Mouse (Mus musculus) forebrain, embryonic 15.5 days (tissue): ENCODE measurements at regions not wholly inside any gene's neighbourhood (a gene's known extent, or its start where the extent isn't known, plus 50 kb on each side); places are given as distances from the start of the nearest gene placed in this dataset.
"Not testable (repeated sequence)": the region's sequence is repeated elsewhere in the genome, so short reads cannot be mapped to it uniquely, and the experiment has no call there.

Source experiments
- ATAC-seq: fragments of 200-750 bp; cut with Nextera tagmentation; replicated peaks from 2 replicates; pipeline ENCODE4 v1.8.0; 2017; ENCODE audit warnings: mild to moderate bottlenecking, moderate TSS enrichment, moderate library complexity
- H3K27ac ChIP-seq: fragments of 300-500 bp; sonication (generic); replicated peaks from 2 replicates; pipeline ENCODE4 v1.5.1; 2015; ENCODE audit warnings: mild to moderate bottlenecking, inconsistent platforms
- H3K27me3 ChIP-seq: fragments of 300-500 bp; sonication (generic); 2 replicates; pipeline ENCODE4 v1.6.1; 2015; ENCODE audit warnings: inconsistent platforms
- H3K36me3 ChIP-seq: fragments of 300-500 bp; sonication (generic); 2 replicates; pipeline ENCODE4 v1.6.1; 2015; ENCODE audit warnings: mild to moderate bottlenecking, inconsistent platforms
- H3K4me1 ChIP-seq: fragments of 300-500 bp; sonication (generic); 2 replicates; pipeline ENCODE4 v1.6.1; 2015; ENCODE audit warnings: inconsistent platforms
- H3K4me2 ChIP-seq: fragments of 300-500 bp; sonication (generic); replicated peaks from 2 replicates; pipeline ENCODE4 v1.6.1; 2015; ENCODE audit warnings: mild to moderate bottlenecking, inconsistent platforms
- H3K4me3 ChIP-seq: fragments of 300-500 bp; sonication (generic); 2 replicates; pipeline ENCODE4 v1.5.1; 2015; ENCODE audit warnings: mild to moderate bottlenecking, inconsistent platforms
- H3K9ac ChIP-seq: fragments of 300-500 bp; sonication (generic); replicated peaks from 2 replicates; pipeline ENCODE4 v1.6.1; 2015; ENCODE audit warnings: mild to moderate bottlenecking, inconsistent platforms
- H3K9me3 ChIP-seq: fragments of 300-500 bp; sonication (generic); 2 replicates; pipeline ENCODE4 v1.6.1; 2016; ENCODE audit warnings: inconsistent platforms
- WGBS: fragments of 180-500 bp; shearing (Covaris S2); methylation state at CpG from one replicate; pipeline ENCODE4 v1.1.7; 2015; ENCODE audit warnings: mixed read lengths; 5-methylcytosine and 5-hydroxymethylcytosine counted together

GRCm38 (mm10) chr12:29050516-29051251, 299.1 kb downstream of the Eipr1 start:
- Histone ChIP-seq H3K4me3 (no peak overlapping the region), H3K4me2 (no peak overlapping the region), H3K4me1 (peaks cover 26% of the 10 kb centered on the region), H3K27me3 (no peaks in the 10 kb centered on the region), H3K36me3 (no peaks in the 10 kb centered on the region), H3K9ac (no peak overlapping the region), H3K9me3 (no peaks in the 10 kb centered on the region), H3K27ac (no peak overlapping the region; the same call in 1 of the 2 replicates)
- 0 out of 2 replicates have a peak, but pooled peaks have one; percentile 23 for ATAC-seq
- 61% methylated on average over 8 of the region's 8 CpGs for WGBS

- no peak overlapping the region for H3K9ac ChIP-seq
- H3K9me3 ChIP-seq, result no peaks in the 10 kb centered on the region
- peak; percentile 75 for ATAC-seq
- no peaks in the 10 kb centered on the region for H3K27me3 ChIP-seq
- 16% methylated on average over 7 of the region's 7 CpGs for WGBS
- no peak overlapping the region for H3K4me2 ChIP-seq
- peaks cover 23% of the 10 kb centered on the region for H3K4me1 ChIP-seq
- H3K4me3 ChIP-seq, result no peak overlapping the region
- H3K36me3 ChIP-seq, result no peaks in the 10 kb centered on the region
- H3K27ac ChIP-seq, result 0 out of 2 replicates have a peak overlapping the region, but pooled peaks have one; percentile 19
These were observed 302.8 kb downstream of the Eipr1 start for GRCm38 (mm10) chr12:29054367-29054766.

GRCm38 (mm10) chr12:29062025-29062637, 310.5 kb downstream of the Eipr1 start:
- Histone ChIP-seq H3K9ac (no peak overlapping the region), H3K4me3 (no peak overlapping the region), H3K9me3 (no peaks in the 10 kb centered on the region), H3K4me1 (peaks cover 23% of the 10 kb centered on the region), H3K4me2 (no peak overlapping the region), H3K36me3 (no peaks in the 10 kb centered on the region), H3K27me3 (no peaks in the 10 kb centered on the region), H3K27ac (0 out of 2 replicates have a peak overlapping the region, but pooled peaks have one; percentile 52)
- ATAC-seq, result no peak
- 67% methylated on average over 14 of the region's 14 CpGs for WGBS

GRCm38 (mm10) chr12:29062801-29063200, 311.2 kb downstream of the Eipr1 start:
- H3K4me3 ChIP-seq, result no peak overlapping the region
- H3K9me3 ChIP-seq, result no peaks in the 10 kb centered on the region
- no peaks in the 10 kb centered on the region for H3K36me3 ChIP-seq
- peak overlapping the region; percentile 52; the same call in 1 of the 2 replicates for H3K27ac ChIP-seq
- no peak overlapping the region for H3K9ac ChIP-seq
- no peak overlapping the region for H3K4me2 ChIP-seq
- 0 out of 2 replicates have a peak, but pooled peaks have one; percentile 44 for ATAC-seq
- WGBS, result 56% methylated on average over 3 of the region's 3 CpGs
- H3K27me3 ChIP-seq, result no peaks in the 10 kb centered on the region
- H3K4me1 ChIP-seq, result peaks cover 23% of the 10 kb centered on the region

- H3K36me3 ChIP-seq, result no peaks in the 10 kb centered on the region
- 29% methylated on average over 5 of the region's 5 CpGs for WGBS
- no peaks in the 10 kb centered on the region for H3K27me3 ChIP-seq
- H3K4me2 ChIP-seq, result no peak overlapping the region
- no peak overlapping the region for H3K9ac ChIP-seq
- peak; percentile 63; the same call in 1 of the 2 replicates for ATAC-seq
- H3K4me3 ChIP-seq, result no peak overlapping the region
- H3K27ac ChIP-seq, result no peak overlapping the region
- H3K9me3 ChIP-seq, result no peaks in the 10 kb centered on the region
- H3K4me1 ChIP-seq, result peaks cover under 1% of the 10 kb centered on the region; the same call in 1 of the 2 replicates
These were observed 316.6 kb downstream of the Eipr1 start for GRCm38 (mm10) chr12:29068180-29068579.

- Histone ChIP-seq H3K27me3 (no peaks in the 10 kb centered on the region), H3K4me2 (no peak overlapping the region), H3K27ac (no peak overlapping the region), H3K9ac (no peak overlapping the region), H3K4me3 (no peak overlapping the region), H3K36me3 (no peaks in the 10 kb centered on the region), H3K9me3 (no peaks in the 10 kb centered on the region), H3K4me1 (peaks cover 4% of the 10 kb centered on the region; the same call in 1 of the 2 replicates)
- 65% methylated on average over 10 of the region's 10 CpGs for WGBS
- ATAC-seq, result no peak
These were observed 323.7 kb downstream of the Eipr1 start for GRCm38 (mm10) chr12:29075096-29075852.

- Histone ChIP-seq H3K4me1 (peaks cover 4% of the 10 kb centered on the region; the same call in 1 of the 2 replicates), H3K27me3 (no peaks in the 10 kb centered on the region), H3K4me3 (no peak overlapping the region), H3K36me3 (no peaks in the 10 kb centered on the region), H3K27ac (no peak overlapping the region), H3K9ac (no peak overlapping the region), H3K9me3 (no peaks in the 10 kb centered on the region), H3K4me2 (no peak overlapping the region)
- ATAC-seq, result no peak
- 37% methylated on average over 1 of the region's 1 CpGs for WGBS
These were observed 325.0 kb downstream of the Eipr1 start for GRCm38 (mm10) chr12:29076606-29077005.

GRCm38 (mm10) chr12:29079011-29079410, 327.4 kb downstream of the Eipr1 start:
- Histone ChIP-seq H3K4me3 (no peak overlapping the region), H3K27ac (no peak overlapping the region), H3K36me3 (no peaks in the 10 kb centered on the region), H3K9me3 (no peaks in the 10 kb centered on the region), H3K4me2 (no peak overlapping the region), H3K4me1 (peaks cover 16% of the 10 kb centered on the region), H3K27me3 (no peaks in the 10 kb centered on the region), H3K9ac (no peak overlapping the region)
- 84% methylated on average over 1 of the region's 1 CpGs for WGBS
- no peak for ATAC-seq

- H3K4me3 ChIP-seq, result no peak overlapping the region
- H3K4me2 ChIP-seq, result no peak overlapping the region
- no peak; the same call in 1 of the 2 replicates for ATAC-seq
- no peak overlapping the region for H3K9ac ChIP-seq
- peak overlapping the region; percentile 60 for H3K27ac ChIP-seq
- no peaks in the 10 kb centered on the region for H3K9me3 ChIP-seq
- peaks cover 13% of the 10 kb centered on the region for H3K4me1 ChIP-seq
- 56% methylated on average over 13 of the region's 13 CpGs for WGBS
- H3K36me3 ChIP-seq, result no peaks in the 10 kb centered on the region
- no peaks in the 10 kb centered on the region for H3K27me3 ChIP-seq
These were observed 332.0 kb downstream of the Eipr1 start for GRCm38 (mm10) chr12:29083426-29084221.

GRCm38 (mm10) chr12:29087245-29087644, 335.6 kb downstream of the Eipr1 start:
- ATAC-seq, H3K4me3 ChIP-seq, H3K4me2 ChIP-seq, H3K27ac ChIP-seq, H3K9me3 ChIP-seq, H3K9ac ChIP-seq, H3K36me3 ChIP-seq, H3K27me3 ChIP-seq: not testable (repeated sequence)
- H3K4me1 ChIP-seq, result peaks cover 24% of the 10 kb centered on the region
- 64% methylated on average over 2 of the region's 2 CpGs for WGBS

- Histone ChIP-seq H3K9me3 (no peaks in the 10 kb centered on the region), H3K4me1 (peaks cover 12% of the 10 kb centered on the region; the same call in 1 of the 2 replicates), H3K36me3 (no peaks in the 10 kb centered on the region), H3K27me3 (no peaks in the 10 kb centered on the region), H3K4me3 (no peak overlapping the region), H3K9ac (no peak overlapping the region), H3K27ac (no peak overlapping the region), H3K4me2 (no peak overlapping the region)
- WGBS, result 63% methylated on average over 3 of the region's 3 CpGs
- ATAC-seq, result no peak
These were observed 338.0 kb downstream of the Eipr1 start for GRCm38 (mm10) chr12:29089634-29090033.
